Mouse (Mus musculus) lung, adult 2 months (tissue): Measurements from ENCODE around the gene Gm20388.

Source experiments
- CTCF ChIP-seq: fragments of 200-500 bp; IDR thresholded peaks from 2 replicates; pipeline ENCODE4 v1.5.1; 2011; ENCODE audit warnings: mild to moderate bottlenecking, low read length, control low read depth; ENCODE audit not compliant: insufficient read depth
- POLR2A ChIP-seq: fragments of 200-500 bp; IDR thresholded peaks from 2 replicates; pipeline ENCODE4 v1.6.1; 2011; ENCODE audit warnings: low read depth, mild to moderate bottlenecking, control low read depth, low read length, borderline replicate concordance; ENCODE audit errors: extremely low read depth

DNA sequence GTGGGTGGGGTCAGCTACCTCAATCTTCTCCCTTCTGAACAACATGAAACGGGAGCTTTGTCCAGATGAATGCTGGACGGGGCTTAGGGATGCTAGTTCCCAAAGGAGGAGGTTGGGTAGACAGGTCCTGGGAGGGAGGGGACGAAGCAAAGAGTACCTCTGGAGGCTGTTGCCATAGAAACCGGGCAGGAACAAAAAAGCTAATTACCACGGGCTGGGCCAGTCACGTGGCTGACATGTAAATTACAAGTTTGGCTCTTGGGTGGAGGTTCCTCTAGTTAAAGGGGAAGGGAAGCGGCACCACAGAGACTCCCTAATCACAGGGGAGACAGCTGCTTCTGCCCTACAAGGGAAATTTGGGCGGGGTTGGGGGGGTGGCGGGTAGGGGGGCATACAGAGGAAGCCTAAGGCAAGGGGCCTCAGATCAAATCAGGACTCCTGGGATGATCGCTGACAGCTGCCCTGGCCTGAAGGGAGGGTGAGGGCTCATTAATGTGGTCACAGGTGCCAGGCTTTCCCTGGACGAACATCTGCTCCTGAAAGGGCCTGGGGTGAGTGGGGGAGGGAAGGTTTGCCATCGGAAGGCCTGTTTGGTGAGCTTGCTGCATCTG is 3502.0 kb downstream of the Gm20388 start:
- TF ChIP-seq POLR2A (no peak), CTCF (no peak)
